Mouse (Mus musculus): ENCODE measurements at regions not wholly inside any gene's neighbourhood (a gene's known extent, or its start where the extent isn't known, plus 50 kb on each side); places are given as distances from the start of the nearest gene placed in this dataset.

- no peaks in the 10 kb centered on the region for H3K36me3 ChIP-seq (ENCODE audit: control insufficient read depth, insufficient read depth, low read length)
- no peak for ATAC-seq (ENCODE audit: low FRiP score)
- no peak overlapping the region for H3K27ac ChIP-seq (ENCODE audit: low read depth, low read length)
- no peak for DNase-seq (ENCODE audit: low spot score)
- no peak overlapping the region for H3K9ac ChIP-seq (ENCODE audit: low read depth, low read length)
- no peaks in the 10 kb centered on the region for H3K9me3 ChIP-seq (ENCODE audit: control insufficient read depth, low read length)
- H3K4me1 ChIP-seq (replicated peaks; ENCODE audit: control insufficient read depth, insufficient read depth, low read length): no peaks in the 10 kb centered on the region
- H3K4me2 ChIP-seq (replicated peaks; ENCODE audit: low read depth, low read length): no peak overlapping the region
- H3K27me3 ChIP-seq (ENCODE audit: control insufficient read depth, insufficient read depth, low read length): no peaks in the 10 kb centered on the region
- no peak overlapping the region for H3K4me3 ChIP-seq (ENCODE audit: low read depth, low read length)
- WGBS: 86% methylated on average over 6 of the region's 6 CpGs
Measured at GRCm38 (mm10) chr13:80957419-80958139, 74.4 kb downstream of the Arrdc3 start.

DNA sequence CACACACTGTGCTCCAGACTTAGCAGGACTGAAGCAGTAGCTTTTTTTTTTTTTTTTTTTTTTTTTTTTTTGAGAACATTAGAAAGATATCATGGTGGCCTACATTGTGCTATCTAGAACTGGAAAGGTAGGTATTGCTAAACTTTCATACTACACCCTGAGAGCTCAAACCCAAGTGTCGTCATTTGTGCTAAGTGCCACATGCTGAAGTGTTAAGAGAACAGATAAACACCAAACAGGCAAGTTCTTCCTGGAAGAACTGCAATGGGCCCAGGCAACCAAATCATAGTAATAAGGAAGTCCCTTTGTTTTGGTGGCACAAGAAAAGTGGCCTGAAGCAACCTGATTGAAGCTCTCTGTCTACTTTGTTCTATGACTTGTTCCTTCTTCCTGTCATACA, 76.6 kb downstream of the Arrdc3 start:
- no peak for DNase-seq (ENCODE audit: low spot score)
- H3K9ac ChIP-seq (ENCODE audit: low read depth, low read length): no peak overlapping the region
- H3K4me1 ChIP-seq (replicated peaks; ENCODE audit: control insufficient read depth, insufficient read depth, low read length): no peaks in the 10 kb centered on the region
- WGBS: 89% methylated on average over 1 of the region's 1 CpGs
- no peak overlapping the region for H3K4me3 ChIP-seq (ENCODE audit: low read depth, low read length)
- H3K4me2 ChIP-seq (replicated peaks; ENCODE audit: low read depth, low read length): no peak overlapping the region
- H3K27ac ChIP-seq (ENCODE audit: low read depth, low read length): no peak overlapping the region
- ATAC-seq (ENCODE audit: low FRiP score): no peak
- H3K36me3 ChIP-seq (ENCODE audit: control insufficient read depth, insufficient read depth, low read length): no peaks in the 10 kb centered on the region
- no peaks in the 10 kb centered on the region for H3K9me3 ChIP-seq (ENCODE audit: control insufficient read depth, low read length)
- no peaks in the 10 kb centered on the region for H3K27me3 ChIP-seq (ENCODE audit: control insufficient read depth, insufficient read depth, low read length)

DNA sequence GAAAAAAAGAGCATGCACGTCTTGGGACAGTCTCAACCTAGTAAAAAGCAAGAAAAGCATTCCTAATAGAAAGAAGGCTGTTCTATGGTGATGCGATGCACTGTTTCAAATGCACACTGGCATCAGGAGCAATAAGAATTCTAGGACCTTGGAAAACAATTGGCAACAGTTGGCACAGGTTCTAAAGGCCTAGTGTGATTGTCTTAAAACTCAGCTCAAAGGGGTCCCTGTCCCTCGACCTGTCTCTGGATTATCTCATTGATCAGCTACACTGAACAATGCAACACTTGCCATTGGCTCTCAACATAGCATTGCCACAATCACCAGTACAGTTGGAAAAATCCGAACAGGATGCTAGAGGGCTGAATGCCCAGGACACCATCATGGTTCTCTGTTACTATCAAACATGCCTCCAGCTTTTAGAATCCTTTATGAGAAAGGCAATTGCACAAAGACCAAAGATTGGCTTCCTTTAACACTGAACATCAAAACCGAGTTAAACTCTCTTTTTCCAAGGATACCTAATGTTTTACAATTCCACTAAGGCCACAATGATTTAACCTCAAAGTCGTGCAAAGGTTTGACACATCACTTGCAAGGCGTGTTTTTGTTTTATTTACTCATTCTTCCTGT, 78.9 kb downstream of the Arrdc3 start:
- ATAC-seq (ENCODE audit: low FRiP score) (peak; percentile 12; the same call in 1 of the 2 replicates), DNase-seq (ENCODE audit: low spot score) (peak; percentile 18)
- Histone ChIP-seq H3K9ac (ENCODE audit: low read depth, low read length) (no peak overlapping the region), H3K27me3 (ENCODE audit: control insufficient read depth, insufficient read depth, low read length) (no peaks in the 10 kb centered on the region), H3K4me1 (replicated peaks; ENCODE audit: control insufficient read depth, insufficient read depth, low read length) (no peaks in the 10 kb centered on the region), H3K4me3 (ENCODE audit: low read depth, low read length) (no peak overlapping the region), H3K36me3 (ENCODE audit: control insufficient read depth, insufficient read depth, low read length) (no peaks in the 10 kb centered on the region), H3K27ac (ENCODE audit: low read depth, low read length) (no peak overlapping the region), H3K9me3 (ENCODE audit: control insufficient read depth, low read length) (no peaks in the 10 kb centered on the region), H3K4me2 (replicated peaks; ENCODE audit: low read depth, low read length) (no peak overlapping the region; the same call in 1 of the 2 replicates)
- WGBS: 60% methylated on average over 7 of the region's 7 CpGs

DNA sequence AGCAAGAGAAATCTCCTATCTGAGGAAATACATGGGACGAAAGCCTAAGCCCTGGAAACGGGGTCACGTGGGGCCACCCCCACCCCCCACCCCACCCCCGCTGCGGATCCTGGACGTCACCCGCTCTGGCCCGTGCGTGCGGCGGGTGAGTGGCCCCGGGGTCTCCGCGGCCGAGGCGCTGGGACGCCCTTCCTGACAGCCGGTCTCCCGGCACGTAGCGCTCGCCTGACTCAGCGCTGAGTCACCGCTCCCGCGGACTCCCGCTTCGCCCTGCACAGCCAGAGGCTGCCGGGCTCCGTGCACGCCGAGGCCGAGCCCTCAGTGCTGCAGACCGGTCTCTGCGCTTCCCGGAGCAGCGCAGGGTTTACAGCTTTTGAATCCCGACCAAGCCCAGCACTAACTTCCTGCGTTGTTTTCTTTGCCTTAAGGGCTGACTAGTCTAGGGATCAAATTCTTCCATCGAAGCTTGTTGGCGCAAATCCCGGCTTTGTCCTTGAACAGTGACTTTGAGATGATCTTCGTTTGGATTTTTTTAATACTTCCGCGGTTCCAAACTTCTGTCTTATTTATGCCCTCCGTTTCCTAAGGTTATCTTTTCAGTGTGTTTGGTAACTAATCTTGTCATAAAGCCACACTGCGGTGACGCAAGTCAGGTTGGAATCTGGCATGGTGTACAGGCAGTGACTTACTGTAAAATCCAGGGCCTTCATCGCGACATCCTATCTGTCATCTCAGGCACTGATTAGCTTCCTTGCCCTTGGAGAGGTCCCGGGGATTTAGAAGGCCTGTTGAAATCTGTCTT, 79.8 kb downstream of the Arrdc3 start:
- ATAC-seq (ENCODE audit: low FRiP score) (peak; percentile 98), DNase-seq (ENCODE audit: low spot score) (peak; percentile 87)
- WGBS: 6% methylated on average over 51 of the region's 51 CpGs
- Histone ChIP-seq H3K36me3 (ENCODE audit: control insufficient read depth, insufficient read depth, low read length) (no peaks in the 10 kb centered on the region), H3K27me3 (ENCODE audit: control insufficient read depth, insufficient read depth, low read length) (no peaks in the 10 kb centered on the region), H3K4me3 (ENCODE audit: low read depth, low read length) (peak overlapping the region; percentile 37), H3K4me1 (replicated peaks; ENCODE audit: control insufficient read depth, insufficient read depth, low read length) (no peaks in the 10 kb centered on the region), H3K9ac (ENCODE audit: low read depth, low read length) (peak overlapping the region; percentile 54), H3K4me2 (replicated peaks; ENCODE audit: low read depth, low read length) (peak overlapping the region; percentile 72), H3K27ac (ENCODE audit: low read depth, low read length) (no peak overlapping the region), H3K9me3 (ENCODE audit: control insufficient read depth, low read length) (no peaks in the 10 kb centered on the region)

- ATAC-seq (ENCODE audit: low FRiP score): no peak
- 83% methylated on average over 11 of the region's 11 CpGs for WGBS
- Histone ChIP-seq H3K36me3 (ENCODE audit: control insufficient read depth, insufficient read depth, low read length) (no peaks in the 10 kb centered on the region), H3K27ac (ENCODE audit: low read depth, low read length) (no peak overlapping the region), H3K9me3 (ENCODE audit: control insufficient read depth, low read length) (no peaks in the 10 kb centered on the region), H3K9ac (ENCODE audit: low read depth, low read length) (no peak overlapping the region), H3K4me1 (replicated peaks; ENCODE audit: control insufficient read depth, insufficient read depth, low read length) (no peaks in the 10 kb centered on the region), H3K4me3 (ENCODE audit: low read depth, low read length) (no peak overlapping the region), H3K4me2 (replicated peaks; ENCODE audit: low read depth, low read length) (peak overlapping the region; percentile 72; the same call in 1 of the 2 replicates), H3K27me3 (ENCODE audit: control insufficient read depth, insufficient read depth, low read length) (no peaks in the 10 kb centered on the region)
- DNase-seq (ENCODE audit: low spot score): no peak
Measured at GRCm38 (mm10) chr13:80963591-80963940, 80.4 kb downstream of the Arrdc3 start.

DNA sequence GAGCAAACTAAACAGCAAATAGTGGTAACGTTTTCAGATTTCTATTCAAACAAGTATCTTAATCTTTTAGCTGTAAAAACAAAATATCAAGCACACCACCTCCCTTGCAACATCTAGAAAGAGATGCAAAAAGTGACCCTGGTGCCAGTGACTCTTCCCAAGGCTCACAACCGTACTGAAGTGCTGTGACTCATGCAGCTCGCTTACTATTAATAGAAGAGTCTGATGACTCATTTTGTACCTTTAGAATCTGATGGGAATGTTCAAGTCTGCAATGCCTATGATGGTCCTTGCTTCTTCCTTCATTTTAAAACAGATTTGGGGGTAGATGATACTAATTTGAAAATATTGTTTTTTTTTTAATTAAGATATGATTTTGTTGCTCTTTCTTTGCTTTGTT, 88.5 kb downstream of the Arrdc3 start:
- Histone ChIP-seq H3K36me3 (ENCODE audit: control insufficient read depth, insufficient read depth, low read length) (no peaks in the 10 kb centered on the region), H3K4me2 (replicated peaks; ENCODE audit: low read depth, low read length) (no peak overlapping the region), H3K9me3 (ENCODE audit: control insufficient read depth, low read length) (no peaks in the 10 kb centered on the region), H3K9ac (ENCODE audit: low read depth, low read length) (no peak overlapping the region), H3K27me3 (ENCODE audit: control insufficient read depth, insufficient read depth, low read length) (no peaks in the 10 kb centered on the region), H3K4me1 (replicated peaks; ENCODE audit: control insufficient read depth, insufficient read depth, low read length) (no peaks in the 10 kb centered on the region), H3K4me3 (ENCODE audit: low read depth, low read length) (no peak overlapping the region), H3K27ac (ENCODE audit: low read depth, low read length) (no peak overlapping the region)
- no peak for ATAC-seq (ENCODE audit: low FRiP score)
- no peak for DNase-seq (ENCODE audit: low spot score)
- WGBS: 84% methylated on average over 3 of the region's 3 CpGs

DNA sequence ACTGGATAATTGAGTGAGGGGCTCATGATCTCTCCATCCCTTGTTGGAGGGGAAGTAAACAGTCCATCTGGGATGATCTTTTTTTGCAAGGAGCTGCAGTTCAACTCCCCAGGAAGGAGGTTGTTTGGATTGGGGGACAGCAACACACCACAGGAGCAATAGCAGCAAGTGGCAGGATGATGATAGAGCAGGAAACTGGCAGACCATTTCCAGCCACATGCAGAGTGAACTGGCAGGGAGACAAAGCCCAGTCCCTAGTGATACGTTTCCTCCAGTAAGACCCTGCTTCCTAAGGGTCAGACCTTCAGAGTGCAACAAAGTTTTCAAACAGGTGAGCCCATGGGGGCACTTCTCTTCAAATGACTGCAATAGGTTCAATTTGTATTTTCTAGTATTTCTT, 91.2 kb downstream of the Arrdc3 start:
- no peaks in the 10 kb centered on the region for H3K36me3 ChIP-seq (ENCODE audit: control insufficient read depth, insufficient read depth, low read length)
- H3K9me3 ChIP-seq (ENCODE audit: control insufficient read depth, low read length): no peaks in the 10 kb centered on the region
- WGBS: 43% methylated on average over 1 of the region's 1 CpGs
- no peak overlapping the region for H3K4me3 ChIP-seq (ENCODE audit: low read depth, low read length)
- ATAC-seq (ENCODE audit: low FRiP score) (no peak), DNase-seq (ENCODE audit: low spot score) (no peak)
- no peaks in the 10 kb centered on the region for H3K27me3 ChIP-seq (ENCODE audit: control insufficient read depth, insufficient read depth, low read length)
- no peaks in the 10 kb centered on the region for H3K4me1 ChIP-seq (replicated peaks; ENCODE audit: control insufficient read depth, insufficient read depth, low read length)
- H3K27ac ChIP-seq (ENCODE audit: low read depth, low read length): no peak overlapping the region
- H3K9ac ChIP-seq (ENCODE audit: low read depth, low read length): no peak overlapping the region
- no peak overlapping the region for H3K4me2 ChIP-seq (replicated peaks; ENCODE audit: low read depth, low read length)

- 81% methylated on average over 3 of the region's 3 CpGs for WGBS
- ATAC-seq (ENCODE audit: low FRiP score): no peak
- DNase-seq (ENCODE audit: low spot score): no peak
Measured at GRCm38 (mm10) chr13:80977266-80977665, 94.1 kb downstream of the Arrdc3 start.

More at GRCm38 (mm10) chr13:80977266-80977665, 94.1 kb downstream of the Arrdc3 start:
- no peak overlapping the region for H3K9ac ChIP-seq (ENCODE audit: low read depth, low read length)
- no peak overlapping the region for H3K27ac ChIP-seq (ENCODE audit: low read depth, low read length)
- H3K4me1 ChIP-seq (replicated peaks; ENCODE audit: control insufficient read depth, insufficient read depth, low read length): no peaks in the 10 kb centered on the region
- H3K4me3 ChIP-seq (ENCODE audit: low read depth, low read length): no peak overlapping the region
- H3K27me3 ChIP-seq (ENCODE audit: control insufficient read depth, insufficient read depth, low read length): no peaks in the 10 kb centered on the region
- H3K4me2 ChIP-seq (replicated peaks; ENCODE audit: low read depth, low read length): no peak overlapping the region
- H3K36me3 ChIP-seq (ENCODE audit: control insufficient read depth, insufficient read depth, low read length): no peaks in the 10 kb centered on the region
- H3K9me3 ChIP-seq (ENCODE audit: control insufficient read depth, low read length): no peaks in the 10 kb centered on the region
